Mouse (Mus musculus) thymus, postnatal 25 days (tissue): Measurements from ENCODE around the gene Tmem38a.
A peak's percentile ranks its signal among the peaks of the same experiment; 100 is the strongest.

Experiments
- DNase-seq: peaks from one replicate; pipeline ENCODE4 v3.0.0; 2022

The Tmem38a gene

DNA sequence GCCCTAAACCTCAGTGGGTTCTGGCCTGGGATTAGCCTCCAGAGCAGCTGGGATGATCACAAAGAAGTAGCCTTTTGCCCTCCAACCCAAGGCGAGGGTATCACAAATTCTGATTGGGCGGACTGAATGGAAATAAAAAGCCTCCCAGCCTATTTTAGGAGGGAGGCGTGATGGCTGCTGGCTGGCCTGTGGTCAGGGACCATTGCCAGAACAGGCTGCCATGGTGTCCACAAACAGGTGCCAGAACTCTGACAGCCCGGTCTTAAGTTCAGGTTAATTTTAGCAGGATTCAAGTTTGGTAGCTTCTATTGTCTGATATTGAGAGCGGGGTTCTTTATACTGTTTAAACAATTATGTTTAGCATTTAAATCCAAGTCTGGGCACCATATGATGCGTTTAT is 16.0 kb downstream of the Tmem38a start:
- DNase-seq = no peak

GRCm38 (mm10) chr8:72588865-72589264 is 17.0 kb downstream of the Tmem38a start:
- DNase-seq = no peak

DNA sequence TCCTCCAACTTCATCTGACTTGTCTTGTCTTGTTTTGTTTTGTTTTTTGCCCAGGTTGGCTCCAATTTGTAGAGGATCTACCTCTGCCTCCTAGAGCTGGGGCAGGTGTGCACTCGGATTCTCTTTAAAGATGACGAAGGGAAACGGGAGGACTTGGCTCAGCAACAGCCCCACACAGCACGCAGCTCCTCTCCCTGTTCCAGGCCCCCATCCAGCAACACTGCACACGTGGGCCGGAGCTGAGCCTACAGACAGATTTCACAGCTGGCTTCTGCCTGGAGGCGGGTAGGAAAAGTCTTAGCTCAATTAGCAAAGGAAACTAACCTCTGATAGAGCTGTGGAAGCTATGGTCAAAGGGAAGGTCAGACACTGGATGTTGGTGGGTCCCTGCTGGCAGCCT is 17.4 kb downstream of the Tmem38a start:
- no peak for DNase-seq

DNA sequence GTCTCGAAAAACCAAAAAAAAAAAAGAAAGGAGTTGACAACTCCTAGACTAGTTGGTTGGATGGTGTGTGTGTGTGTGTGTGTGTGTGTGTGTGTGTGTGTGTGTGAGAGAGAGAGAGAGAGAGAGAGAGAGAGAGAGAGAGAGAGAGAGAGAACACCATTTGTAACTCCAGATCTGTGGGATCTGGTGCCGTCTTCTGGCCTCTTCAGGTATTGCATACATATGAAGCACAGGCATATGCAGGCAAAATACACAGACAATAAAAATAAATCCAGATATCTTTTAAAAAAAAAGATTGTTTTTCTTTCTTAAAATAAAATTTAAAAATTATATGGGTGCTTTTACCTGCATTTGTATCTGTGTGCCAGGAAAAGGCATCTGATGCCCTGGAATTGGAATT is 18.3 kb downstream of the Tmem38a start:
- DNase-seq = peak; percentile 39
